Mouse (Mus musculus) thymus, adult 2 months (tissue): ENCODE results near the gene Rsrc1.

Source experiments
- CTCF ChIP-seq: fragments of 200-500 bp; IDR thresholded peaks from 2 replicates; pipeline ENCODE4 v1.5.1; 2012; ENCODE audit warnings: mild to moderate bottlenecking, control low read depth, low read length, moderate library complexity, borderline replicate concordance; ENCODE audit not compliant: control insufficient read depth, poor library complexity, insufficient read depth; ENCODE audit errors: extremely low read depth
- POLR2A ChIP-seq: fragments of 200-500 bp; IDR thresholded peaks from 2 replicates; pipeline ENCODE4 v1.6.1; 2012; ENCODE audit warnings: mild to moderate bottlenecking, low read length, control low read depth, moderate library complexity; ENCODE audit not compliant: control insufficient read depth, poor library complexity, insufficient read depth; ENCODE audit errors: extremely low read depth

DNA sequence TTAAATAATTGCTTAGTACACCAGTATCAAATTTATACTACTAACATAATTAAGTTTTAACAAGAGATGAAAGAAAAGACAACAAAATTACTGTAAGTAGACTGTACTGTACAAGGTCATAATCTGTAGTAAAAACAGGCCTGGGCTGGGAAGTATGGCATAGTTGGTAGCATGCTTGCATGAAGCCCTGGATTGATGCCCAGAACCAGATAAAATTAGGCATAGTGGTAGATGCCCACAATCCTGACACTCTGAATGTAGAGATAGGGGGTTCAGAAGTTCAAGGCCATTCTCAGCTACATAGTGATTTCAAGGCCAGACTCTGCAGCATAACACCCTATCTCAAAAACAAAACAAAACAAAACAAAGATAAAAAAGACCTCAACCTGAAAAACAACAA, 397.0 kb downstream of the Rsrc1 start:
- TF ChIP-seq CTCF (no peak), POLR2A (no peak)
